Mouse (Mus musculus): ENCODE results near the gene Rufy3. TPM values are rescaled to one million over a fixed set of nuclear protein-coding genes. Genes with fewer than 3 reads are reported as not detected.

The Rufy3 gene
- polyA plus RNA-seq, 1 experiment from 2014 or later, result 7.9 TPM

DNA sequence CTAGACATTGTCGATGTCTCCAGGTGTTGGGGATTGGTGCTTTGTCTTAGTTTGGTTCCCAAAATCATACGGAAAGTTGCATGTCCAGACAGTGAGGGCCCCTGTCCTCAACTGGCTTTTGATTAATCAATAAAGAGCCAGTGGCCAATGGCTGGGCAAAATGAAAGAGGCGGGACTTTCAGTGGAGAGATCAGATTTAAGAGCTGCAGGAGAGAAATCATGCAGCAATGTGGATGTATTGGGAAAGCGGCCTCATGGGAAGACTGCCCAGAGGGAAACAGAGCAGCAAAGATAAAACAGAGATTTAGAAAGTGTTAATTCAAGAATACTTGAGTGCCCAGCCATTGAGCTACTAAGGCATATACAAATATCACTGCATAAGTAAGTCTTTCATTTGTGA is 127.7 kb downstream of the Rufy3 start:
- H3K36me3 ChIP-seq, result no peaks in the 10 kb centered on the region
- no peaks in the 10 kb centered on the region for H3K27me3 ChIP-seq (replicated peaks)
- 80% methylated on average over 4 of the region's 4 CpGs for WGBS (ENCODE audit: insufficient replicate concordance)
- no peak overlapping the region for H3K27ac ChIP-seq
- no peak overlapping the region for H3K4me3 ChIP-seq
- H3K9me3 ChIP-seq (replicated peaks), result no peaks in the 10 kb centered on the region
- peaks cover 14% of the 10 kb centered on the region for H3K4me1 ChIP-seq
- no peak overlapping the region for H3K9ac ChIP-seq
- ATAC-seq, result no peak
- H3K4me2 ChIP-seq, result no peak overlapping the region

DNA sequence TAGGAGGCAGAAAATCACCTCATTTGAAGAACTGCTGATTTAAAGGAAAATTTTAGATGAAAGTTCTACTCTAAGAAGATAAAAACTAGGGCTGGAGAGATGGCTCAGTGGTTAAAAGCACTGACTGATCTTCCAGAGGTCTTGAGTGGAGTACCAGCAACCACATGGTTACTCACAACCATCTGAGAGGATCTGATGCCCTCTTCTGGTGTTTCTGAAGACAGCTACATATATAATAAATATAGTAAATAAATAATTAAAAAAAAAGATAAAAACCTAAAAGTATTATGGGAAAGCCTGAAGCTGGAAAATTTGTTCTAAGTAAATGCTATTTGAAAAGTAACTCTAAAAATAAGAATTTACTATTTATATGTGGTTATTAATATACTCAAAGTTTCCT is 128.2 kb downstream of the Rufy3 start:
- no peaks in the 10 kb centered on the region for H3K27me3 ChIP-seq (replicated peaks)
- no peak overlapping the region for H3K4me3 ChIP-seq
- H3K9ac ChIP-seq, result no peak overlapping the region
- peaks cover 13% of the 10 kb centered on the region for H3K4me1 ChIP-seq
- ATAC-seq, result no peak
- no peak overlapping the region for H3K4me2 ChIP-seq
- H3K36me3 ChIP-seq, result no peaks in the 10 kb centered on the region
- no peak overlapping the region for H3K27ac ChIP-seq
- H3K9me3 ChIP-seq (replicated peaks), result no peaks in the 10 kb centered on the region

DNA sequence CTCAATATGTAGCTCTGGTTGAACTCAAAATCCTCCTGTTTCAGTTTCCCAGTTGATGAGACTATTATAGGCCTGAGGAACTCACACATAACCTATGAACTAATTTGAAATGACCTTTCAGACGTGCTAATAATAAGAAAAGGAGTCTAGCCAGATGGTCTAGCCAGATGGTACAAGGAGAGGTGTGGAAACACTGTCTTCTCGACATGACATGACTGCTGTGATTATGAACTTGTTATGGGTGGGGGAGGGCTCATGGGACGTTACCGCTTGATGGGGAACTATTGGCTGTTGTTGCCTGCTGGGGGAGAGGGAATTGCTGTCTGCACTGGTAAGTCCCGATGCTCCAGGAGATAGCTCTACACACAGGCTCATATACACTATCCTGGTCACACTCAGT is 132.5 kb downstream of the Rufy3 start:
- Histone ChIP-seq H3K36me3 (no peaks in the 10 kb centered on the region), H3K9me3 (replicated peaks) (no peaks in the 10 kb centered on the region)

DNA sequence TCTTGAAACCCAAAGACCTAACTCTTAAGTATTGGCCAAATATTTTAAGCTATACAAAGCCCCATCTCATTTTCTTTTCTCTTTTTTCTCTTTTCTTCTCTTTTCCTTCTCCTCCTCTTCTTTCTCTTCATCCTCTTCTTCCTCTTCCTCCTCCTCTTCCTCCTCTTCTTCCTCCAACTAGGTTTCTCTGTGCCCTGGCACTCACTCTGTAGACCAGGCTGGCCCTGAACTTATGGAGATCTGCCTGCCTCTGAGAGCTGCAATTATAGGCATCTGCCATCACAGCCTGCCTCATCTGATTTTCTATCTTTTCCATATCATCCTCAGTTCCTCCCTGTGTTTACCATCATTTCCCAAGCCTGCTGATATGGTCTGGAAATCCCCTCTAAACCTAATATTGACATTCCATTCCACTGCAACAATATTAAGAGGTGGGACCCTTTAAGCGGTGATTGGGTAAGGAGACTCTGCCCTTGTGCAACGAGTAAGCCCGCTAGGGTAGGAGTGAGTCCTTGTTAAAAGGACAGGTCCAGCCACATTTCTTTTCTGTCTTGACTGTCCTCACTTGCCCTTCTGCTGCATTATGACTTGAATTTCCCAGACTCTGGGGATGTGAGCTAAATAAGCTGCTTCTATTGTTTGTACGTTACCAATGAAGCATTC is 134.5 kb downstream of the Rufy3 start:
- H3K36me3 ChIP-seq, result no peaks in the 10 kb centered on the region
- 69% methylated on average over 4 of the region's 4 CpGs for WGBS (ENCODE audit: insufficient replicate concordance)
- H3K4me1 ChIP-seq, result no peaks in the 10 kb centered on the region
- no peaks in the 10 kb centered on the region for H3K9me3 ChIP-seq (replicated peaks)
- no peak overlapping the region for H3K9ac ChIP-seq
- ATAC-seq, result peak; percentile 46; the same call in 1 of the 2 replicates
- H3K4me2 ChIP-seq, result no peak overlapping the region
- H3K4me3 ChIP-seq, result no peak overlapping the region
- no peaks in the 10 kb centered on the region for H3K27me3 ChIP-seq (replicated peaks)
- H3K27ac ChIP-seq, result no peak overlapping the region

More for the DNA sequence above, 132.5 kb downstream of the Rufy3 start:
- Histone ChIP-seq H3K4me3 (no peak overlapping the region), H3K4me2 (no peak overlapping the region), H3K27me3 (replicated peaks) (no peaks in the 10 kb centered on the region), H3K27ac (no peak overlapping the region), H3K4me1 (no peaks in the 10 kb centered on the region), H3K9ac (no peak overlapping the region)
- ATAC-seq, result no peak
- WGBS (ENCODE audit: insufficient replicate concordance), result 65% methylated on average over 5 of the region's 5 CpGs

Other genes with a start within 250 kb of the Rufy3 start
- not detected in 2 replicates for gene Prol1, start 247.7 kb upstream of the Rufy3 start, polyA plus RNA-seq (2016; fragmentation: Nextera tagmentation; extraction: Ambion mirVana)
- not detected in 2 replicates for gene Amtn, start 188.9 kb upstream of the Rufy3 start, polyA plus RNA-seq (2016; fragmentation: Nextera tagmentation; extraction: Ambion mirVana)
- not detected in 2 replicates for gene Ambn, start 109.0 kb upstream of the Rufy3 start, polyA plus RNA-seq (2016; fragmentation: Nextera tagmentation; extraction: Ambion mirVana)
- not detected in 2 replicates for gene Enam, start 77.1 kb upstream of the Rufy3 start, polyA plus RNA-seq (2016; fragmentation: Nextera tagmentation; extraction: Ambion mirVana)
- gene Jchain, start 37.1 kb upstream of the Rufy3 start, polyA plus RNA-seq (2016; fragmentation: Nextera tagmentation; extraction: Ambion mirVana), result 0.11 and 0.12 TPM in 2 replicates
- 51.3 and 52.3 TPM in 2 replicates for gene Utp3, start 10.6 kb upstream of the Rufy3 start, polyA plus RNA-seq (2016; fragmentation: Nextera tagmentation; extraction: Ambion mirVana)
- gene Grsf1, start 111.1 kb downstream of the Rufy3 start, polyA plus RNA-seq (2016; fragmentation: Nextera tagmentation; extraction: Ambion mirVana), result 47.0 and 48.6 TPM in 2 replicates
- 13.3 and 13.5 TPM in 2 replicates for gene Mob1b, start 155.8 kb downstream of the Rufy3 start, polyA plus RNA-seq (2016; fragmentation: Nextera tagmentation; extraction: Ambion mirVana)
- gene Dck, start 200.0 kb downstream of the Rufy3 start, polyA plus RNA-seq (2016; fragmentation: Nextera tagmentation; extraction: Ambion mirVana), result 96.1 and 100 TPM in 2 replicates